Mouse (Mus musculus) CD8-positive naive resting alpha-beta T cell, adult 2 months (primary cell): ENCODE data around the gene Tnrc18.

Source experiments
- DNase-seq, 2 experiments: peaks; one replicate each; pipeline ENCODE4 v3.0.0; 2022; ENCODE audit warnings: low read depth in 2 of 2, low spot score in 2 of 2

Gene Tnrc18

DNA sequence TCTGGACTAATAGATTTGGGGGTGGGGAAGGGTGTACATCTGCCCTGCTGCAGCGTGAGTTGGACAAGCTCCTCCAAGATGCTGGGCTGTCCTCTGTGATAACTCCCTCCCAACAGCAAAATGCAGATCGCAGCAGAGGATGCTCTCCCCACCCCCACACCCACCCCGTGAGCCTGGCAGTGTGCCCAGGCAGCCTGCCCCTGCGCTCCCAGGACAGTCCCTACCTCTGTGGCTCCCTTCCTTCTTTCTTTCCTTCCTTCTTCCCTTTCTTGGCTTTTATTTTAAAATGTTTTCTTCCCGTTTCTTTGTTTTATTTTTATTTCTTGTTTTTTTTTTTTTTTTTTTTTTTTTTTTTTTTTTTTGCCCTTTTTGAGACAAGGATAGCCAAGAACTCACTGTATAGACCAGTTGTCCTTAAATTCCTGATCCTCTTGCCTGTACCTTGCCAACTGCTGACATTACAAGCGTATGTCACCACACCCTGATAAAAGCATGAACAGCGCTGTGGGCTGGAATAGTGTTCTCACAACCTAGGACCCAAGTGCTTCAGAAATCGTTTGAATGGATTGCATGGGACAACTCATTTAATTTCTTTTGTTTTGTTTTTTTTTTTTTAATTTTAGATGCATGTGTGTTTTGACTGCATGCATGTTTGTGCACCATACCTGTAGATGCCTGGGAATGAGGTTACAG, 123.6 kb downstream of the Tnrc18 start:
- DNase-seq, result no peak

GRCm38 (mm10) chr5:142692971-142693737, 124.3 kb downstream of the Tnrc18 start:
- DNase-seq, result no peak

DNA sequence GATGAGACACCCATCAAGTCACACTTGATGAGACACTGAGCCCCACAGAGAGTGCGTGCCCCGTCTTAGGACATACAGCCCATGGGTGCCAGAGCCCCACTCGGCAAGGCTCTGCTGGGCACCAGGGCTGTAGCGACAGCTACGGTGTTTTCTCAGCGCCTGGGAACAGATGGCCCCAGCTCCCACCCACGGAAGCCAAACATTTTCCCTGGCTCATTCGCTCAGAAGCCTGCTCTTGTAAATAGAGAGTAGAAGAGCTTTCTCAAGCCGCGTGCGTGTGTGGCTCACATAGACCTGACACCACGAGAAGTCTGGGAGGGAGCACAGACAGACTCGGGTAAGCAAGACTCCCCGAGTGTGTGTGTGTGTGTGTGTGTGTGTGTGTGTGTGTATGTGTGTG, 125.2 kb downstream of the Tnrc18 start, which contains the start of gene Slc29a4:
TSS of gene Slc29a4 (plus strand) at position 265 of the 400 bp plus-strand sequence.
- no peak for DNase-seq

- no peak for DNase-seq
Measured at GRCm38 (mm10) chr5:142690343-142690742, 127.1 kb downstream of the Tnrc18 start.

DNA sequence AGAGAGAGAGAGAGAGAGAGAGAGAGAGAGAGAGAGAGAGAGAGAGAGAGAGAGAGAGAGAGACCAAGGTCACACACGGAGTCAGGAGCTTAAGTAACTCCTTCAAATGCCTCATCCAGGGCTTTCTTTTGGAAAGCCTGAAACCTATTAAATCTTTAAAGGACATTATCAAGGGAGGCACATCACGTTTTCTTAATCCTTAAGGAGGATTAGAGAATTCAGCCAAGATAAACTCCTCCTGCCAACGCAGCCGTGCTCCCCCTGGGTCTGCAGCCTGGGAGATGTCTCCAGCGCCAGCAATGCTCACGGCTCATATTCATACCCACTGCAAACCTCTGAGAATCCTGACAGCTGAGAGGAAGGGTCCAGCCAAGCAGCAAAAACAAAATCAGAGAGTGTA, 128.6 kb downstream of the Tnrc18 start:
- no peak for DNase-seq

GRCm38 (mm10) chr5:142682529-142682928, 134.9 kb downstream of the Tnrc18 start:
- DNase-seq, result no peak

- DNase-seq, result no peak
Measured at GRCm38 (mm10) chr5:142681911-142682310, 135.6 kb downstream of the Tnrc18 start.

- no peak for DNase-seq
Measured at GRCm38 (mm10) chr5:142679065-142679464, 138.4 kb downstream of the Tnrc18 start.

DNA sequence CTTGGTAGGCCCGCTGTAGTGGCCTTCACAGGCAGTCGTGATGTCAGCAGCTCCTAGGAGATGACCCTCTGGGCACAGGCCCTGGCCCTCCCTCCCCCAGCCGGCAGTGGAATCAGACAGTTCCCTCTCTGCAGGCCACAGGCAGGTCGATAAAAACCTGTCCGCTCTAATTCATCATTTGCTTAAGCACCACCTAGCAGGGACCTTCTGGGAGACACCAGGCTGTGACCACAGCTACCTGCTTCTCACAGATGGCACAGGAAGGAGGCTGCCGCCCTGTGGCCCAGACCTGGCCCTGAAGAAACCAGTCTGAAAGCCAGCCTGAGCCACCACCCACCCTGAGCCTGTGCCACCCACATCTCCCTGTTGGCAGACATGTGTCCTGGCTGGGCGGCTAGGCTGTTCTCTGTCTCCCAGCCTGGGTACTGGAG, 139.3 kb downstream of the Tnrc18 start:
- DNase-seq, result no peak
